Mouse (Mus musculus) ES-E14 (cell line): ENCODE measurements around the gene Cachd1.

Experiments
- CHD2 ChIP-seq: IDR thresholded peaks from 2 replicates; pipeline ENCODE4 v1.6.1; 2014; ENCODE audit warnings: mild to moderate bottlenecking, low read depth, low read length, inconsistent platforms
- HCFC1 ChIP-seq: IDR thresholded peaks from 2 replicates; pipeline ENCODE4 v1.6.1; 2012; ENCODE audit warnings: low read length, inconsistent platforms, borderline replicate concordance; ENCODE audit not compliant: insufficient read depth
- MAFK ChIP-seq: IDR thresholded peaks from 2 replicates; pipeline ENCODE4 v1.6.1; 2014; ENCODE audit warnings: mild to moderate bottlenecking, low read depth, low read length, inconsistent platforms; ENCODE audit not compliant: insufficient read depth
- ZC3H11A ChIP-seq: IDR thresholded peaks from 2 replicates; pipeline ENCODE4 v1.6.1; 2012; ENCODE audit warnings: low read depth, mild to moderate bottlenecking, inconsistent platforms, low read length, borderline replicate concordance
- ZNF384 ChIP-seq: IDR thresholded peaks from 2 replicates; pipeline ENCODE4 v1.6.1; 2012; ENCODE audit warnings: low read depth, low read length, inconsistent platforms

DNA sequence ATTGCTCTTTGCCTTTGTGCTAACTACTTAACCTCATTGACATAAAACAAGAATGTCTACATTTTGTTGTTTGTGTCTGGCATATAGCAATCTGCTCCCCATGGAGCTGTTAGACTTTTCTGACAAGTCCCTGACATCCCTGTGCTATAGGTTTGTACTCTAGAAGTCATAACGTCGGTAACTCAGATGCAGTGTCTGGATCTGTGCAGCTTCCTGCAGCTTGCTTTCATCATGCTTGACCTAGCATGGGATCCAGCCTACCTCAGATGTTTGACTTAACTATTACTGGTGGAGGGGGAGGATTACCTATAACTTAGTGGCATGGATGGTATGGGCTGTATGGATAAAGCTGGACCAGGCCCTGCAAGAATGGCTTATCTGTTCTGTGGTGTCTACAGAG lies 117.7 kb downstream of the Cachd1 start:
- TF ChIP-seq ZC3H11A: no peak
- no peak for TF ChIP-seq ZNF384
- no peak for TF ChIP-seq CHD2
- no peak for TF ChIP-seq MAFK
- TF ChIP-seq HCFC1: no peak
